Mouse (Mus musculus): ENCODE results near the gene Rnf207.

GRCm38 (mm10) chr4:152287317-152288120, 31.3 kb downstream of the Rnf207 start:
- TF ChIP-seq CTCF (IDR thresholded peaks at IDR 0.05; ENCODE audit: control insufficient read depth, insufficient read depth, insufficient replicate concordance, low read depth, low read length) (no peak), POLR2A (IDR thresholded peaks at IDR 0.05; ENCODE audit: control insufficient read depth, low read depth, low read length) (no peak)
